Mouse (Mus musculus): ENCODE measurements around the gene Cdc27.

Gene Cdc27

GRCm38 (mm10) chr11:104469371-104469835, 81.0 kb downstream of the Cdc27 start:
- peak; percentile 89 for DNase-seq

DNA sequence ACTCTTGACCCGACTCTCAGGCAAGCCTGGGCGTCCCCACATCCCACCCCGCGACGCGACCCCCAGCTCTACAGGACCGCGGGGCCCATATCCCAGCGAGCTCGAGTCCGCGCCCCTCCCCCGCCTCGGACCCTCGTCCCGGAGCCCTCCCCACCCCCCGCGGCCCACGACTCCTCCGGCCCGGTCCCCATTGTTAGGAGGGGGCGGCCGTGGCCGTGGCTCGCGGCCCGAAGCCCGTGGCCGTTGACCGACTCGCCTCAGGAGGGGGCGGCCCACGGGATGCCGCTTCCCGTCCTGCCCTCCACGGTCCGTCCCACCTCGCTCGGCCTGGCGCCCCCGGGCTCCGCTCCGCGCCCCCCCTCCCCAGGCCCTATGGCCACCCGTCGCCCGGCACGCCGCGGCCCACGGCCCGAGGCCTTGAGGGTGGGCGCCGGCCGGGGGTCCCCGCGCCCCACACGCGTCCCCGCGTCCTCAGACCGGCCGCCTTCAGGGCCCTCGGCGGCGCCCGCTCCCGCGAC, 81.6 kb downstream of the Cdc27 start, which contains the start of gene Kansl1:
Gene Kansl1 (minus strand): TSS at position 111 of the 518 bp plus-strand sequence.
- DNase-seq, result peak; percentile 34

DNA sequence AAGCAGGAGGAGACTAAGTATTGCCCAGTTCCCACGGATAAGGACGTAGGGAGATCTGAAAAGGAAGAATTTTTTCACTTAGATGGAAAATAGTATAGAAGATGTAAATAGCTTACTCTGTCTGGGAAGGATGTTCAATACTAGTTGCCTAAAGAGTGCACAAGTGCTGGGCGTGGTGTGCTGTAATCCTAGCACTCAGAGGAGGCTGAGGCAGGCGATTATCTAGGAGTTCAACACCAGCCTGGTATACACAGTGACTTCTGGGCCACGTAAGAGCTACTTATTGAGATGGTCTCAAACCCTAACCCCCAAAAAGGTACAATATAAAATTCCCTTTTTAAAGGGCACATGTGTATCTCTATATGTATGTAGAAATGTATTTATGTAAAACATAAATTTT, 82.7 kb downstream of the Cdc27 start:
- DNase-seq, result no peak

GRCm38 (mm10) chr11:104461551-104461950, 88.9 kb downstream of the Cdc27 start:
- peak; percentile 86 for DNase-seq

DNA sequence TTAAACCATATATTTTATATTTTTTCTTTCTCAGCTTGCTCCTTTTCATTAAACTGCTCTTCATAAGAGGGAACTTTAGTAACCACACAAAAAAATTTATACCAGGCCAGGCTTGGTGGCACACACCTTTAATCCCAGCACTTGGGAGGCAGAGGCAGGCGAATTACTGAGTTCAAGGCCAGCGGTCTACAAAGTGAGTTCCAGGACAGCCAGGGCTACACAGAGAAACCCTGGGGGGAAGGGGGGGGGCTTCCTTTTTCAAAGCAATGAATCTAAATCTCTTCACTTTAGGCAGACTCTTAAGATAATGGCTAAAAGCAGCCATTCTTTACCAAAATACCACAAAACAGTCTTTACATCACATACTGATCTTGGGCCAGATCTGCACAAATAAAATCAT, 90.7 kb downstream of the Cdc27 start:
- DNase-seq, result no peak

DNA sequence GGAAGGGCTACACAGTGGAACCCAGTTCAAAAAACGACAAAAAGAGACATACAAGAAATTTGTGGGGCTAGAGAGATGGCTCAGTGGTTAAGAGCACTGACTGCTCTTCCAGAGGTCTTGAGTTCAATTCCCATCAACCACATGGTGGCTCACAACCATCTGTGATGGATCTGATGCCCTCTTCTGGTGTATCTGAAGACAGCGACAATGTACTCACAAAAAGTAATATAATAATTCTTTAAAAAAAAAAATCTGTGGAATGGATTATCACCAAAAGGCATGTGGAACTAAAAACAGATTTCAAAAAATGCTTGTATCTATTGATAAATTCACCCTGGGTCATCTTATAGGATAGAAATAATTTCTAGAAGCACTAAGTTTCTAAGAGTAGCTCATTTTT, 91.9 kb downstream of the Cdc27 start:
- DNase-seq, result no peak

All from cerebellum, adult 9-10 months (tissue).